Comparison of ENCODE assay signal across 8 mouse cellular contexts in genomic region chr14:33322661-33323088, GRCm38 (mm10).
DNase-seq lines count a peak whose midpoint lies in the region; ATAC-seq lines count a peak whose summit lies in the region.

No protein-coding gene starts in this region.

- no peak overlapping the region for H3K27ac ChIP-seq in neural tube, embryonic 11.5 days (ENCODE audit: low read depth, low read length)

- H3K4me1 ChIP-seq in neural tube, embryonic 11.5 days (ENCODE audit: control insufficient read depth, insufficient read depth, low read length) = no peaks in the 10 kb centered on the region

- no peak overlapping the region for H3K4me3 ChIP-seq in neural tube, embryonic 11.5 days (ENCODE audit: low read depth, low read length)

- ATAC-seq in neural tube, embryonic 11.5 days (ENCODE audit: insufficient read depth, low FRiP score, low TSS enrichment) = no peak

- DNase-seq in ovary, postnatal 10 days (ENCODE audit: low spot score) = peak; percentile 36
- no peak for DNase-seq in ovary, adult 18-20 months (ENCODE audit: low spot score)
- DNase-seq in adrenal gland, postnatal 25 days = peak; percentile 69
- peak; percentile 70 for DNase-seq in embryo, embryonic 9.5 days (ENCODE audit: extremely low spot score)
- DNase-seq in heart, postnatal 4 days = peak; percentile 87
- DNase-seq in left cerebral cortex, postnatal 36 days (ENCODE audit: low spot score in 2 of 2) = peak; percentile 57 to 60
- DNase-seq in neural tube, embryonic 11.5 days (ENCODE audit: low spot score) = peak; percentile 71
- DNase-seq in thymus, postnatal 4 days = peak; percentile 77

- intact Hi-C loops in left cerebral cortex, postnatal 36 days (cut with DNase I) = no loop called here

- WGBS in neural tube, embryonic 11.5 days = 24% methylated on average over 7 of the region's 7 CpGs

- H3K27me3 ChIP-seq in neural tube, embryonic 11.5 days (ENCODE audit: control insufficient read depth, insufficient read depth, low read length) = peaks cover 24% of the 10 kb centered on the region

- no peaks in the 10 kb centered on the region for H3K9me3 ChIP-seq in neural tube, embryonic 11.5 days (ENCODE audit: control insufficient read depth, low read length)

- H3K36me3 ChIP-seq in neural tube, embryonic 11.5 days (ENCODE audit: control insufficient read depth, insufficient read depth, low read length) = no peaks in the 10 kb centered on the region

- no peak overlapping the region for H3K4me2 ChIP-seq in neural tube, embryonic 11.5 days (ENCODE audit: low read depth)

- no peak overlapping the region for H3K9ac ChIP-seq in neural tube, embryonic 11.5 days (ENCODE audit: low read length)
